Mouse (Mus musculus) CH12.LX (cell line): ENCODE data around the gene St7.

Source experiments
- CHD1 ChIP-seq: IDR thresholded peaks from 2 replicates; pipeline ENCODE4 v1.6.1; 2012; ENCODE audit warnings: low read depth, low read length, improper control_type of control experiment, inconsistent platforms
- CTCF ChIP-seq, 2 experiments: IDR thresholded peaks in 1 of 2; conservative IDR thresholded peaks in 1 of 2; 2 replicates each; pipeline ENCODE4 v1.5.1; 2011 to 2012; ENCODE audit warnings: low read depth in 2 of 2, low read length in 2 of 2, improper control_type of control experiment in 1 of 2, inconsistent platforms in 1 of 2, mild to moderate bottlenecking in 1 of 2, moderate library complexity in 1 of 2
- E2F4 ChIP-seq: IDR thresholded peaks from 2 replicates; pipeline ENCODE4 v1.6.1; 2011; ENCODE audit warnings: low read depth, low read length, improper control_type of control experiment; ENCODE audit not compliant: insufficient replicate concordance
- ETS1 ChIP-seq: conservative IDR thresholded peaks from 2 replicates; pipeline ENCODE4 v1.6.1; 2012; ENCODE audit warnings: low read depth, mild to moderate bottlenecking, inconsistent platforms, low read length, improper control_type of control experiment, moderate library complexity
- GABPA ChIP-seq: IDR thresholded peaks from 2 replicates; pipeline ENCODE4 v1.6.1; 2012; ENCODE audit warnings: low read depth, low read length, improper control_type of control experiment, inconsistent platforms; ENCODE audit not compliant: insufficient replicate concordance
- HCFC1 ChIP-seq: IDR thresholded peaks from 2 replicates; pipeline ENCODE4 v1.6.1; 2012; ENCODE audit warnings: low read depth, mild to moderate bottlenecking, inconsistent platforms, low read length, improper control_type of control experiment
- MXI1 ChIP-seq: IDR thresholded peaks from 2 replicates; pipeline ENCODE4 v1.6.1; 2011; ENCODE audit warnings: mild to moderate bottlenecking, low read depth, low read length, improper control_type of control experiment
- NELFE ChIP-seq: IDR thresholded peaks from 2 replicates; pipeline ENCODE4 v1.6.1; 2011; ENCODE audit warnings: low read depth, low read length, improper control_type of control experiment
- POLR2A ChIP-seq: IDR thresholded peaks from 2 replicates; pipeline ENCODE4 v1.6.1; 2011; ENCODE audit warnings: low read depth, mild to moderate bottlenecking, improper control_type of control experiment, low read length
- TBP ChIP-seq: conservative IDR thresholded peaks from 2 replicates; pipeline ENCODE4 v1.6.1; 2011; ENCODE audit warnings: low read depth, low read length, improper control_type of control experiment
- USF2 ChIP-seq: conservative IDR thresholded peaks from 2 replicates; pipeline ENCODE4 v1.6.1; 2011; ENCODE audit warnings: low read depth, low read length, improper control_type of control experiment
- ZKSCAN1 ChIP-seq: IDR thresholded peaks from 2 replicates; pipeline ENCODE4 v1.6.1; 2012; ENCODE audit warnings: low read depth, inconsistent platforms, low read length, improper control_type of control experiment, borderline replicate concordance
- ZMIZ1 ChIP-seq: IDR thresholded peaks from 2 replicates; pipeline ENCODE4 v1.6.1; 2012; ENCODE audit warnings: low read depth, mild to moderate bottlenecking, inconsistent platforms, low read length, improper control_type of control experiment

- TF ChIP-seq CTCF (conservative IDR thresholded peaks at IDR 0.05 in 1 of 2, IDR thresholded peaks at IDR 0.05 in 1 of 2; ENCODE audit: low read depth in 2 of 2, low read length in 2 of 2) = peak; percentile 24 to 66; a peak in 3 of 4 replicates
- TF ChIP-seq MXI1 = no peak
- no peak for TF ChIP-seq CHD1
- TF ChIP-seq GABPA = no peak
- TF ChIP-seq POLR2A = peak; percentile 20; the same call in 1 of the 2 replicates
- no peak for TF ChIP-seq E2F4
- no peak for TF ChIP-seq ZKSCAN1
- no peak for TF ChIP-seq NELFE
- peak; percentile 70; the same call in 1 of the 2 replicates for TF ChIP-seq ZMIZ1
- no peak for TF ChIP-seq ETS1
- no peak for TF ChIP-seq TBP
- no peak for TF ChIP-seq HCFC1
- TF ChIP-seq USF2 = no peak
Observed at GRCm38 (mm10) chr6:17696321-17696734, 3.6 kb downstream of the St7 start.
